Mouse (Mus musculus): ENCODE data around the gene Rnf222. TPM values are rescaled to one million over a fixed set of nuclear protein-coding genes. Genes with fewer than 3 reads are reported as not detected.

Rnf222 gene
- polyA plus RNA-seq, 2 experiments from 2014 or later = not detected

- no peak for ATAC-seq
These were observed 3.5 kb downstream of the Rnf222 start for GRCm38 (mm10) chr11:68891823-68892222.

GRCm38 (mm10) chr11:68892233-68892832, 4.0 kb downstream of the Rnf222 start:
- ATAC-seq = no peak

- no peak for ATAC-seq
These were observed 5.6 kb downstream of the Rnf222 start for GRCm38 (mm10) chr11:68893911-68894464.

GRCm38 (mm10) chr11:68896247-68896646, 7.9 kb downstream of the Rnf222 start:
- ATAC-seq = no peak

- no peak for ATAC-seq
These were observed 8.8 kb downstream of the Rnf222 start for GRCm38 (mm10) chr11:68897120-68897519.

GRCm38 (mm10) chr11:68897838-68898237, 9.5 kb downstream of the Rnf222 start:
- ATAC-seq = no peak

- ATAC-seq = no peak
These were observed 10.4 kb downstream of the Rnf222 start for GRCm38 (mm10) chr11:68898790-68899189.

GRCm38 (mm10) chr11:68899815-68900214, 11.5 kb downstream of the Rnf222 start:
- no peak for ATAC-seq

- no peak for ATAC-seq
These were observed 12.4 kb downstream of the Rnf222 start for GRCm38 (mm10) chr11:68900519-68901350.

- ATAC-seq = peak; percentile 90
These were observed 13.1 kb downstream of the Rnf222 start, which contains the start of gene Rpl26 for GRCm38 (mm10) chr11:68901351-68902046. Gene Rpl26, plus strand, starts transcription at chr11:68901583.

- no peak for ATAC-seq
These were observed 13.7 kb downstream of the Rnf222 start for GRCm38 (mm10) chr11:68902047-68902364.

- ATAC-seq = no peak
These were observed 14.0 kb downstream of the Rnf222 start for GRCm38 (mm10) chr11:68902367-68902766.

- ATAC-seq = no peak
These were observed 14.5 kb downstream of the Rnf222 start for GRCm38 (mm10) chr11:68902823-68903222.

GRCm38 (mm10) chr11:68903775-68904174, 15.4 kb downstream of the Rnf222 start:
- no peak for ATAC-seq

- no peak for ATAC-seq
These were observed 16.2 kb downstream of the Rnf222 start for GRCm38 (mm10) chr11:68904375-68905137.

GRCm38 (mm10) chr11:68905138-68905531, 16.8 kb downstream of the Rnf222 start:
- ATAC-seq = no peak

- no peak for ATAC-seq
These were observed 17.5 kb downstream of the Rnf222 start for GRCm38 (mm10) chr11:68905665-68906460.

GRCm38 (mm10) chr11:68906461-68906790, 18.1 kb downstream of the Rnf222 start:
- no peak for ATAC-seq

- no peak for ATAC-seq
These were observed 18.9 kb downstream of the Rnf222 start for GRCm38 (mm10) chr11:68907251-68907650.

GRCm38 (mm10) chr11:68908846-68909503, 20.6 kb downstream of the Rnf222 start:
- no peak for ATAC-seq

- no peak for ATAC-seq
These were observed 23.3 kb downstream of the Rnf222 start for GRCm38 (mm10) chr11:68911531-68912177.

Measured in activated CD4-positive, CD25-positive, alpha-beta regulatory T cell, adult 4 months (primary cell).